Mouse (Mus musculus): ENCODE measurements at regions not wholly inside any gene's neighbourhood (a gene's known extent, or its start where the extent isn't known, plus 50 kb on each side); places are given as distances from the start of the nearest gene placed in this dataset.

- peak in 1 of 2 experiments; percentile 34 for DNase-seq (ENCODE audit: low spot score in 2 of 2)
Observed at GRCm38 (mm10) chr19:26834564-26834963, 51.1 kb upstream of the Gm815 start.

Data from right cerebral cortex, adult 2 months (tissue).